Mouse (Mus musculus) monocyte, adult 2 months (primary cell): ENCODE data around the gene Rbfox3.

Experiments used
- DNase-seq, 2 experiments: peaks; one replicate each; pipeline ENCODE4 v3.0.0; 2022; ENCODE audit warnings: low spot score in 2 of 2, low read depth in 1 of 2

The Rbfox3 gene

DNA sequence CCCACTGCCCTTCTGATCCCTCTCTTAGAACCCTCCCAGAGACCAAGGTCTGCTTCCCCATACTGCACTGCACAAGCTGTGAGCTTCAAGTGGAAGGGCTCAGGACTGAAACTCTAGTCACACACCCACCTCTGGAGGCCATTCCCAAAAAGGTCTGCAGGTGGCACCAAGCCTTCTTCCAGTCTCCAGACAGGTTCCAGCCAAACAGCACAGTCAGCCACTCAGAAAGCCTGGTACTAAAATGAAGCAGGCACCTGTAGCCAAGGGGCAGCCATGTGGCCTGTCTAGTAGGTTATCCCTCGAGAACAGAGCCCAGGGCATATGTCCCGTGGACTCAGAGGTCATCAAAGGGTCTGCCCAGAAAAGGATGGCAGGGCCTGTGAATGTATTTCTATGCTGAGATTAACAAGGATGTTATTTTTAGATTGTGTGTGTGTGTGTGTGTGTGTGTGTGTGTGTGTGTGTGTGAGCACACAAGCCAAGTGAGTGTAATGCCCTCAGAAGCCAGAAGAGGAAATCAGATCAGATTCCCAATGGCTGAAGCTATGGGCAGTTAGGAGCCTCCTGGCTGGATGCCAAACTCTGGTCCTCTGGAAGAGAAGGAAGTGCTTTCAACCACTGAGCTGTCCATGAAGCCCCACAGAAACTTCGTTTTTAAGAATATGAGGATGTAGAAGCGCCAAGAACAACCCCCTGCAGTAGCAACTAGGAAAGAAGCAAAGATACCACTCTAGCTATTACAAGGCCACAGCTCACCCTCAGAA is at the start of gene Rbfox3:
Rbfox3 (minus strand) TSS at position 291 of the 764 bp plus-strand sequence.
- no peak for DNase-seq

DNA sequence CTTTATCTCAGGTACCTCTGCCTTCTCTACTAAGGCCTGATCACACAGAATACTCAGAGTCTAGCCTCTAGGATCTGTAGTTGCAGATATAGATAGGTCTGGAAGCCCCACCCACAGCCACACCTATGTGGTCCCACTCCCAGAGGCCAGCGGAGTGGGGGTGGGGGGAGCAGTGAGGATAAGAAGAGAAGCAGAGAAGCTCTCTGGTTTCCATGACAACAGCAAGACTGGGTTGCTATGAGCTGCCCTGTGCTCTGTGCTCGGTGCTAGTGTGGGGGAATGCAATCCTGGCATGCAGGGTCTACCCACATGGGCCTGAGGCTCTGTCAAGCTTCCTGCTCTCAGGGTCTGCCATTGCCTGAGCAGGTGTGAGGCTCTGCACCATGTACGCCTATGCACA is 49.3 kb upstream of the Rbfox3 start:
- DNase-seq, result no peak

DNA sequence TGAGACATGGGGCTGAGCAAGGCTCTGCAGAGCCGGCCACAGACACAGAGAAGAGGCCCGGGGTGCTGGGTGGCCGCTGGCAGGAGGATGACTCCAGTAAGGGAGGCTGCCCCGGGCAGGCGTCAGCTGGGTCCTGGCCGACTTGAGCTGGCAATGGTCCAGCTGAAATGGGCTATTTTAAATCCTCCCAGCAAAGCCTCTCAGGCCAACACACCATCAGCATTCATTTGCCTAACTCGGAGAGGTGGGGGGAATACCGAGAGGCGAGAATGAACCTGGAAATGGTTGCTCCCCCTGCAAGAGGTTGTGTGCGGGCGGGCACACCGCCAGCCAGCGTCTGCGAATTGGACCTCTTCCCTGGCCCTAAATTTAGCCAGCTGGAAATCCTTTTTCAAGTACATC is 45.7 kb upstream of the Rbfox3 start:
- no peak for DNase-seq

DNA sequence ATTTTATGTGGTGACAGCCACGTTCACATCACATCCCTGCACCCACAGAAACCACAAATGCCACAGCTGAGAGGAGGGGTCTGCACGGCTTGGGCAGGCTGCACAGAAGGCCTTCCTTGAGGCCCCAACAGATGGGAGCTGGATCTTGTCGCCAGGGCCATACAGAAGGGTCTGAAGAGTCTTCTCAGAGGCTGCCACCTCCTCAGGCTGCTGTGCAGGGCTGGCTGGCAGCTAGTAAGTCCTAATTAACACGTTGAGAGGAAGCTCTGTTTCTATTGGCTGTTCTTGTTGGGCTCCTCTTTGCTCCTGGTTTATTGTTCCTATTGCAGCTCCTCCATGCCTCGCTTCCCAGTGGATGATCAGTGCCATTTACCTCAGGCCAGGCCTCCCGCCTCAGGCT is 43.6 kb upstream of the Rbfox3 start:
- DNase-seq, result no peak

DNA sequence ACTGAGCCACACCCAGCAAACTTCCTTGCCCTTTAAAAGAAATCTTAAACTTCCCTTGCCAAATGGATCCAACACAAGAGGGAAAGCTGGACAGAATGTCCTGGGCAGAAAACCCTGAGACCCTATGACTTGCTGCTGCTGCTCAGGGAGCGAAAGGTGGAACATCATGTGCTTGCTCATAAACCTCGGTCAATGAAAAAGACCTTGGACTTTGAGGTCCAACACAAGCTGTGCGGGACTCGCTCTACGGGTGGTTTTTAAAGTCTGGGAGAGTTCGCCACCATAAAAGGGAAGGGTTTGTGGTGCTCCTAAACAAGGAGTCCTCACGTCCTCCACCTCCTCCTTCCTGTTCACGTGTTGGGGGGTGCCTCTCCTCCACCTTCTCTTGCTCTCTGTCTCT is 34.5 kb upstream of the Rbfox3 start:
- no peak for DNase-seq

DNA sequence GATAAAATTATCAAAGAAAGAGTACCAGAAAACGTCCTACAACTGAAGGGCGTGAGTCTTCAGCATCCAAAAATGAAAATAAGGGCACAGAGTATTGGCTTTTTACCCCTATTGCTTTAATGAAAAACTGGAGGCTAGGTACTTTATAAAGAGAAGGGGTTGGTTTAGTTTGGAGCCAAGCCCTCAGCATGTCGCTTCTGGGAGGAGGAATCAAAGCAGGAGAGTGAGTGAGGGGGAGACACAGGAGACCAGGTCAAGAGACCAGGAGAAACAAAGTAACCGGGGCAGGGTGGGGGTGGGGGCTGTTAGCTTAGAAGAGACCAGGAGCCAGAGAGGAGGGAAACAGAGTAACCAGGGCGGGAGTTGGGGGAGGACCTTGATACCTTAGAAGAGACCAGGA is 29.9 kb upstream of the Rbfox3 start:
- DNase-seq, result no peak

DNA sequence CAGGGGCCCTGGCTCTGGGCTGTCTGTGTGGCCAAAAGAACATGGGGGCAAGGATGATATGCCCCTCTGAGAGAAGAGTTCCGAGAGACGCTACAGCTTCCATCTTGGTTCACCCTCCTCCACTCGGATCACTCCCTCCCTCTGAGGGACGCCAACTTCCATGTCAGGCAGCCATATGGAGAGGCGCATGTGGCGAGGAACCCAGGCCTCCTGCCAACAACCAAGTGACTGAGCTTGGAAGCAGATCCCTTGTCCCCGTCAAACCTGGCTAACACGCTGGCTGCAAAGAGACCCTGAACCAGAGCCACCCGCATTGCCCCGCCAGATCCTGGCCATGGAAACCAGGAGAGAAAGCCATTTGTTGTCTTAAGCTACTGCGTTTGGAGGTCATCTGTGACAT is 29.1 kb upstream of the Rbfox3 start:
- no peak for DNase-seq

DNA sequence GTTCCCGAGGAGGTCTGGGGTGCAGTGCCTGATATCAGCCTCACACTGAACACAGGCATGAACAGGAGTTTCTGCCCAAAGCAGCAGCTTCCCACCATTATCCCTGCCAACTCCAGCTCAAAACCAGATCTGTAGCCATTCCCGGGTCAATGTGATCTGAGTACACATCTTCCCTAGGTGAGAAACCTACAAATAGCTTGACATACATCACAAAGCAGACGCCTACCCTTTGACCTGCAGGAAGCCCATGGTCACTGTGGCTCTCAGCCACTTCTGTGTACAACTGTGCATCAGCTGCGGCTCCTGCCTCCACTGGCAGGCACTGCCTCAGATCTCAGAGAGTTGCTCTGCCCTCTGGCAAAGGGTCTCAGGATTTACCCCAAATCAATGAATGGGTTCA is 28.3 kb upstream of the Rbfox3 start:
- DNase-seq, result no peak

DNA sequence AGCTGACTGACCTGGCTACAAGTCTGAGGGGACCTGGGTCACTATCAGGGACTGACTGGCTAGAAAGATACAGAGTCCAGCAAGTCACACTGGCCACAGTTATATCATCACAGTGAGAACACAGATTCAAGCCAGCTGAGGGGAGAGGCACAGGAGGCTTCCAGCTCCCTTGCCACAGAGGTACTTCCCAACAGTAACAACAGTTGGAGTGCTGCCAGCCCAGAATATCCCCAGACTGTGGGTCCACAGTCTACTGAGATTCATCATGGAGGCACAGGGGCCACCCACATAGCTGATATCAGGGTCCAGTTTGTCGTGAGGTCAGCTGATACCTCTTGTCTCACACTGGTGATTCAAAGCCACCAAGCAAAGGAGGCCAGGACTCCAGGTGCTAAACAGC is 23.5 kb upstream of the Rbfox3 start:
- no peak for DNase-seq

DNA sequence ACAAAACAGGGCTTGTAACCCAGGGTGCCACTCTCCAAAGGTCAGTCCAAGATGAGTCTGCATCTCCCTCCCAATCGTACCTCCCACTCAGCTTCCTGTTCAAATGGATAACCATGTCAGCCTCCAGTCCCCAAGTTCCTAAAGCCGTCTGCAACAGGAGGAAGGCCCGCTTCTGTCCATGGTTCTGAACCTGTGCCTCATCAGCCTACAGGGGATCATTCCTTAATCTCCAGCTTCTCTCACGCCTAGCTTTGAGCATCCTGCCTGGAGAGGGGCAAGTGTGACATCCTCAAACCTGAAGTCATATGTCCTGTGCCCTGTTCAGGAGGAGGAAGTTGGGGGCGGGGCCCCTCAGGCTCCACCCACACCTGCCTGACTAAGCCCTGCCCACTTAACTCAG is 15.7 kb upstream of the Rbfox3 start:
- DNase-seq, result no peak

DNA sequence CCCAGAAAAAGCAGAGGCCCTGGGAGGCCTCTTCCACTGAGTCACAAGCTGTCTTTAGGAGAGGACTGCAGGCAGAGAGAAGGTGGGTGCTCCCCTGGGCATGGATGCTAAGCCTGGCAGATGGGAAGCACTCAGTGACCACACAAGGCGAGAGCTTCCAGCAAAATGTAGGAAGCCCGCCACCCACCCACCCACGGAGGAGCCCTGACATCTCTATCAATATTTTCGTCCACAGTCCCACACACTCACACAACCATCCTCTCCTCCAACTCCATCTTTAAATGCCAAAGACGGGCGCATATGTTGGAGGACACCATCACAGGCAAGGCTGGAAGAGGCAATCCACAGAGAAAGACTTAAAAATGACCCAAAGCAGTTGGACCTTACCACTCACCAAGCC is 10.5 kb upstream of the Rbfox3 start:
- DNase-seq, result no peak

DNA sequence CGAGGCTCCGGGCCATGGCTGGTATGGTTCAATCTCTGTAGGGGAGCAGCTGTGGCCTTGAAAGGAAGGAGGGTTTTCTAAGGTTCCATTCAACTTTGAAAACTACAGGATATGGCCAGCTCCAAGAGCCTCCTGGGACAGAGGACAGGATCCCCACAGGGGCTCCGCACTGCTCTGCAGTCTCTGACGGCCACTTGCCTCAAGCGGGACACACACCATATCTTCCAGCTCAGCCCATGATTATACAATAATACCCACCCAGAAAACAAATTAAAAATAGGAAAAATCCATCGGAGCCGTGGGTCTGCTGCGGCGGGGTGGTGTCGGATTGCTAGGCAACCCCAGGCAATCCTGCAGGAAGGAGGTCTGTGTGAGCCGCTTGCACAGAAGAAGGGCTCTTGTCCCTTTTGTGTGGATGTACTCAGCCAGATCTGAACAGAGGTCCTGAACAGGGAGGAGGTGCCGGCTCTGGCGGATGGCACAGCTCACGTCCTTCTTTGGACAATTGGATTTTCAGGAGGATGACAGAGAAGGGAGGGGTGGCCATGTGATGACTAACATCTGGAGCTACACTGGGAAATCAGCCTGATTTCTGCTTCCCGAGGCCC is 5.1 kb upstream of the Rbfox3 start:
- DNase-seq, result no peak

DNA sequence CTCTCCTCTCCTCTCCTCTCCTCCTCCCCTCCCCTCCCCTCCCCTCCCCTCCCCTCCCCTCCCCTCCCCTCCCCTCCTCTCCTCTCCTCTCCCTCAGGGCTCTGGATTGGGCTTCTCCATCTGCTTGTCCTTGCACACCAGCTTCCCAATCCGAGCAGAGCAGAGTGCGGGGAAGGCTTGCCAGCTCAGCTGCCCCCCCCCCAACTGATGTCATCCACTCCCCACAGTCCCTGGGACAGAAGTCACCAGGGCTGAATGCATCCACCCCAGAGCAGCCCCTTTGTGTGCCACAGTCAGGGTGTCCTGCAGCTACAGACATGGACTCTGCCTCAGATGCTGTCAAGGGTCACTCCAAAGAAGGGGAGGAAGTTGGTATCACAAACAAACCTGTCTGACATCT is 4.5 kb upstream of the Rbfox3 start:
- DNase-seq, result no peak

DNA sequence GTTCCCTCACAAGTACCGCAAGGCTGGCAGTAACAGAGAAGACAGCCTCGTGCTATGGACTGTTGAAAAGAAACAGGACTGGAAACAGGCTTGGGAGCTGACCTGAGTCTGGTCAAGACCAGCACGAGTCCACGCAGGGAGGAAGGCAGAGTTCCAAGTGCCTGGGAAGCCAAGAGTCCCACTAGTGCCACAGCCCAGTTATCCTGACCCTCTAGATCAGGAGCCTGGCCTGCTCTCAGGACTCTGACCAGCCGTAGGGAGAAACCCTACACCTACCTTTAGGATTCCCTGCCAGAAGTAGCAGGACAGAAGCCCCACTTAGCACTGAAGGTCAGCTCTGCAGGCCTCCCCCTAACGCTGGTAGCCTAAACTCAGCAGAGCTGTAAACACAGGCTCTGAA is 1.3 kb upstream of the Rbfox3 start:
- DNase-seq, result no peak

DNA sequence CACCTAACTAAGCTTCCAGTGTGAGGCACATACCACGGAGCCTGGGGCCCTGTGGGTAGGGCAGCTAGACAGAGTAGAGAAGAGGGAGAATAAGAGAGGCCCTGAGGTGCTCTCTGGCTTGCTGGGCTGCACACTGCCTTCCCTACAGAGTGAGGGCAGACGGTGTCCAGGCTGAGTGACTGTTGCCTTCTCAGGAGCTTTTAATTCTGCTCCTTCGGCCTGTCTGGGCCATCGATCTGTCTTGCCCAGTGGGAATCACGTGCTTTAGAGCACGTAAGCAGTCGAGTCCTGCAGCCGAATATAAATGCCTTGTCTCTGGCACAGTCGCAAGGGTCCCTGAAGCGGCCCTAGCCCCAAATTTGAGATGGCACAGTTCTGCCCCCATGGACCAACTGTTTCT is 641 bp downstream of the Rbfox3 start:
- no peak for DNase-seq

DNA sequence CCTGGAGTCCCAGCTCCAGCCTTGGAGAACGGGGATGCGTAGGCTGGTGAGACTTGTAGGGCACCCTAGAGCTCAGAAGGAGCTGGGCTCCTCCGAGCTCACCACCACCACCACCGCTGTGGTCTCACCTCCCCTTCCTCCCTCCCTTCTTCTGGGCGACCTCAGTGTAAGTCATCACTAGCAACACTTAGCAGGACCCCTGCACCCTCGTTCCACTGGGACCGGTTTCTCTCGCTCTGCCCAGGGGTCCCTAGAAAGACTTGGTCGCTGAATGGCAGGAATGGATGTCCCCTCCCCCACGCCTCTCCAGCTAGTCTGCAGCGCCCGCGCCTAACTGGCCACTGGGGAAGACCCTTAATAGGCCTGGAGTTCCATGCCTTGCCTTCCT is 1.6 kb downstream of the Rbfox3 start:
- no peak for DNase-seq

DNA sequence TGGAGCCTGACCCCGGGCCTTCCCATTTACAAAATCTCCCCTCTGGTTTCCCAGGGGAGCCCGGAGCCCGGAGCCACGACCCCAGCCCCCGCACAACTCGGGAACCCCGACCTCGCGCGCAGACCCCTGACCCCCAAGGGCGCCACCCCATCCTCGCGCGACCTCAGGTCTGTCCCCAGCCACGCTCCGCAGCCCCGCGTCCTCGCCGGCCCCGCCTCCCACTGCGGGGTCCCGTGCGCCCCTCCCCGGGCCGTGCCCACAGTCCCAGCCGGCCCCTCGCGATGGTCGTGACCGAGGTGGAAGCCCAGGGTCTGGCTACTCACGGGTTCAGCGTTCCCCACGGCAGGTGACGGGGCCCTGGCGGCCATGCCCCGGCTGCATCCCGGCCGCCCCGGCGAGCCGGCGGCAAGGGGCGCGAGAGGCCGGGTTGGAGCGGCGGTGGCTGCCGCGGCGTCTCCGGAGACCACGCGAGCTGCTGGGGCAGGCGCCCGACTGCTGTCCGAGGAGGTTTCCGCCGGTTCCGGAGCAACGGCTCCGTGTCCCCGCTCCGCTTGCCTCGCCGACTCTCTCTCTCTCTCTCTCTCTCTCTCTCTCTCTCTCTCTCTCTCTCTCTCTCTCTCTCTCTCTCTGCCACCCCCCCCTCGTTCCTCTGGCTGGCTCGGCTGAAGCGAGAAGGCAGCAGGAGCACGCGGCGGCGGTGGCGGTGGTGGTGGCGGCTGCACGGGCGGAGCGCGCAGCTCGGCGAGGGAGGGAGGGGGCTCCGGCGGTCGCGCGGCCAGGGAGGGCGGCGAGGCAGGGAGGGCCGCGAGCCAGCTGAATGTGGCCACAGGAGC is 2.2 kb downstream of the Rbfox3 start:
- no peak for DNase-seq

DNA sequence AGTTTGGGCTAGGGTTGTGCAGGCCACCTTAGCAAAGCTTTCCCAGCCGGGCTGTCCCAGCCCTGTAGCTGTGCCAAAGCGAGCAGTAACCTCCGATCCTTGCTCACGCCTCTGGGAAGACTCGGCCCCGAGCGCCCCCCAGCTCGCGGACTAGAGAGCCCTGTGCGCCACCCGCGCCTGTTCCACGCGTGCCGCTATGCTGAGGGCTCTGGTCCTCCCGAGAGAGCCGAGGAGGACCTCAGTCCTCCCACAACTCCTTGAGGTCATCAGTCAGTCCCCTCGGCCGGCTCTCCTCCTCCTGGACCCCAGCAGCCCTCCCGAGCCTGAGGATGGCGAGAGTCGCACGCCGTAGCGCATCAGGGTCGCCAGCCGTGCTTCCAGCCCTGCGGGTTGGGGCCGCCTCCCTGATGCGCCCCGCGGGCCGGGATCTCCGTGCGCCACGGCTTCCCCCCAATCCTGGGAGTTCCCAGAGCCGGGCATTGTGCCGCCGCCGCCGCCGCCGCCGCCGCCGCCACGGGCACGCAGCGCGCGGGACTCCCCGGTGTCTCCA is 2.9 kb downstream of the Rbfox3 start:
- no peak for DNase-seq

DNA sequence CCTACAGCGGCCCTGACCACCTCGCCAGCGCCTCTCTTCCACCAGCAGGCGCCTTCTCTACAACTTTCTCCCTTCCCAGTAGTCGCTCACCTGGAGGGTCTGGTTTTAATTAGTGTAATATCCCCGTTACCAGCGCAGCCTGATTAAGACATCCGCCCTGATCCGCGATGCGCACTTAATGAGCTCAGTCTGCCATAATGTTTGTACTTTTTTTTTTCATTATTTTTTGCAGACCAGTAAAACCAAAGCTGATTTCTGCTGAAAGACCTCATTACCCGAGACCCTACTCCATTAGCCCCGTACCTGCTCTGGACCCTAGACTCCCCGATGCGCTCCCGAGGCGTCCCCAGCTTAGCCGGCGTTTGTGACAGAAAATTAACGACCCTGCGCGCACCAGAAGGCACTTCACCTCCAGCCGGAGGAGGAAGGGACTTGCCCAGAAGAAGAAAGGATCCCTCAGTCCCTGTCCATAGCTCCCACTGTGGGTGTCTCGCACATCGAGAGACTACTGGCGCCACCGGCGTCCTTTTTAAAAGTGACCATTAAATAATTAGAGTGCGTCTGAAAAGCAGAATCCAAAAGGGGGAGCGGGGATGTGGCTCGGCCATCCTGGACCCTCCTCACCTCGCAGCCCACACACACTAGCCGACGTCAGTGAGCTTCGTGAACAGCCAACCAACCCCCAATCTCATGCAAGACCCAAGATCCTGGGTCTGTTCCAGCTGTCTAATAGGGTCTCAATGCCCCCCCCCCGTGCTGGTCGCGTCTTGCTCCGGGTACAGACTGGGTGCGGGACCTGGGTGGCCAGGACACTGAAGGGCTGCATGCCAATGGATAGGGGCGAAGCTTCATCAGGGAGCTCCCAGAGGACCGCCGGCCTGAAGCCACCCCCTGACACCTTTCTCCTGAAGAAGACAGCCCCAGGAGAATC is 3.7 kb downstream of the Rbfox3 start:
- DNase-seq, result no peak

DNA sequence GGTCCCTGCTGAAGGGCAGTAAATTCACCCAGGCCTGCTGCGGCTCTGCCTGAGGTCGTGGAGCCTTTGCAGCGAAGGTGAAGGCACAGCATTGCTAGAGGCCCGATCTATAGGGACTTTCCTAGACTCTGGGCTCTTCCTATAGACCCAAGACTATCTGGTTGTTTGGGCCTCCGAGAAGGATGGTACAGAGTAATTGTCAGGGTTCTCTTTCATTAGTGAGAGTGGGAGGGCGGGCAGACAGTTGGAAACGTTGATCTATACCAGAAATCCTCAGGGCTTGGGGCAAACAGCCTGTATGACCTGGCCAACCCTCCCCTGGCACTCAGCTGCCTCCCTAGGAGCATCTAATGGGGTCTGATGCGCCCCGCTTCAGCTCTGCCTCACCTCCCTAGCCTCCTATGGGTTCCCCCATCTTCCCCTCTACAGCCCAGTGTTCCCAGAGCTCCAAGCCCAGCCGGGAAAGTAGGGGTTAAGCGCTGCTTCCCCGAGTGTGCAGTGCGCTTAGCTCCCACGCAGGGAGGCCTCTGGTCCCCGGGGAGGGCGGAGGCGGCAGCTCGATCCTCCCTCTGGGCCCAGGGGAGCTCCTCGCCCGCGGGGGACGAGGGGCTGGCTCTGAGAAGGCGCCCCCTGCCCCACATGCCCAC is 4.5 kb downstream of the Rbfox3 start:
- no peak for DNase-seq
